Comparison of ENCODE assay signal across 22 mouse cellular contexts in genomic region chr15:81178703-81179102, GRCm38 (mm10). TPM values are rescaled to one million over a fixed set of nuclear protein-coding genes. Genes with fewer than 3 reads are reported as not detected.
DNase-seq lines count a peak whose midpoint lies in the region; ATAC-seq and TF ChIP-seq lines count a peak whose summit lies in the region.
"Had no signal": no experiment of that assay in that cellular context is flagged by ENCODE, and none has a peak within 500 bp of the region (broad histone marks: within the 10 kb centered on the region; RNA-seq: fewer than 3 reads in every experiment).

No protein-coding gene starts in this region.

- peaks cover 46% of the 10 kb centered on the region for H3K4me1 ChIP-seq in heart, embryonic 11.5 days (ENCODE audit: control insufficient read depth, insufficient read depth, low read length)
- H3K4me1 ChIP-seq in heart, embryonic 15.5 days (replicated peaks): peaks cover 54% of the 10 kb centered on the region

- H3K4me2 ChIP-seq in heart, embryonic 11.5 days: peak overlapping the region; percentile 36; the same call in 1 of the 2 replicates
- peak overlapping the region; percentile 23; the same call in 1 of the 2 replicates for H3K4me2 ChIP-seq in heart, embryonic 15.5 days
- H3K4me2 ChIP-seq: embryonic facial prominence, embryonic 15.5 days had no signal

- no peak for DNase-seq in heart, postnatal 25 days (ENCODE audit: low spot score)
- DNase-seq in heart, adult 8-10 months (ENCODE audit: low spot score): no peak
- DNase-seq in brain, adult 2 months (ENCODE audit: low read depth, low spot score): peak; percentile 17
- no peak for DNase-seq in left cerebral cortex, adult 2 months (ENCODE audit: extremely low spot score in 1 of 2, low spot score in 2 of 2)
- DNase-seq: adrenal gland, adult 2 months; adrenal gland, postnatal 25 days; cerebellum, adult 11 months; cerebellum, adult 8-10 months; cerebellum, postnatal 14 days; embryo, embryonic 11 days; gastrocnemius, postnatal 10 days; kidney, adult 8-10 months had no signal

- ATAC-seq in heart, embryonic 11.5 days (replicated peaks; ENCODE audit: insufficient number of reproducible peaks, low FRiP score, low TSS enrichment): no peak
- ATAC-seq in heart, embryonic 15.5 days (replicated peaks; ENCODE audit: insufficient number of reproducible peaks, insufficient read depth, low FRiP score, low read depth): no peak
- ATAC-seq: forebrain, embryonic 14.5 days; hindbrain, embryonic 16.5 days; inflammation-experienced regulatory T-cells, adult 6 months; intestine, postnatal 0 days had no signal

- no peaks in the 10 kb centered on the region for H3K36me3 ChIP-seq in heart, embryonic 11.5 days (ENCODE audit: control insufficient read depth, insufficient read depth, low read length)
- no peaks in the 10 kb centered on the region for H3K36me3 ChIP-seq in heart, embryonic 15.5 days
- H3K36me3 ChIP-seq: embryonic facial prominence, embryonic 15.5 days had no signal

- no peak overlapping the region for H3K9ac ChIP-seq in heart, embryonic 11.5 days (ENCODE audit: low read depth, low read length)
- H3K9ac ChIP-seq in heart, embryonic 15.5 days: no peak overlapping the region
- H3K9ac ChIP-seq: embryonic facial prominence, embryonic 15.5 days had no signal

- H3K4me3 ChIP-seq in heart, embryonic 11.5 days (ENCODE audit: low read depth, low read length): no peak overlapping the region
- H3K4me3 ChIP-seq in heart, embryonic 15.5 days: no peak overlapping the region
- no peak overlapping the region for H3K4me3 ChIP-seq in left cerebral cortex, adult 2 months
- H3K4me3 ChIP-seq: embryonic facial prominence, embryonic 15.5 days; erythroblast, embryonic 14.5 days; forebrain, embryonic 10.5 days had no signal

- no peak for TF ChIP-seq CTCF in left cerebral cortex, adult 2 months (IDR thresholded peaks at IDR 0.05)

- no peaks in the 10 kb centered on the region for H3K27me3 ChIP-seq in heart, embryonic 11.5 days (ENCODE audit: control insufficient read depth, insufficient read depth, low read length)
- H3K27me3 ChIP-seq in heart, embryonic 15.5 days: no peaks in the 10 kb centered on the region
- H3K27me3 ChIP-seq: embryonic facial prominence, embryonic 15.5 days had no signal

- intact Hi-C loops in heart, postnatal 25 days (cut with DNase I): no loop called here
- intact Hi-C loops in left cerebral cortex, adult 2 months (cut with DNase I): no loop called here

- H3K9me3 ChIP-seq in heart, embryonic 11.5 days (replicated peaks; ENCODE audit: control insufficient read depth, low read length): no peaks in the 10 kb centered on the region
- H3K9me3 ChIP-seq in heart, embryonic 15.5 days (replicated peaks): no peaks in the 10 kb centered on the region
- H3K9me3 ChIP-seq: embryonic facial prominence, embryonic 15.5 days; forebrain, embryonic 10.5 days had no signal

- WGBS in heart, embryonic 11.5 days (ENCODE audit: insufficient replicate concordance): 32% methylated on average over 11 of the region's 11 CpGs
- WGBS in heart, embryonic 15.5 days: 31% methylated on average over 11 of the region's 11 CpGs

- no peak overlapping the region for H3K27ac ChIP-seq in heart, embryonic 11.5 days (ENCODE audit: low read depth, low read length)
- no peak overlapping the region; the same call in 1 of the 2 replicates for H3K27ac ChIP-seq in heart, embryonic 15.5 days
- no peak overlapping the region for H3K27ac ChIP-seq in left cerebral cortex, adult 2 months
- H3K27ac ChIP-seq: embryonic facial prominence, embryonic 15.5 days; forebrain, embryonic 10.5 days had no signal

RNA-seq across cellular contexts. Expression of gene Mrtfa, which starts 11.9 kb away (rescaled TPM):
- 15.3 and 20.9 TPM in 2 replicates for polyA plus RNA-seq in heart, embryonic 11.5 days (2014; fragmentation: Nextera tagmentation; extraction: Ambion mirVana)
- 1 to 10 TPM; 8.2 to 9.1 TPM for total RNA-seq in heart, postnatal 25 days (2021)
- polyA plus RNA-seq in heart, embryonic 15.5 days (2015; fragmentation: Nextera tagmentation; extraction: Ambion mirVana): 11.4 and 19.0 TPM in 2 replicates
- 1 to 10 TPM; 5.4 to 7.4 (median 6.7) TPM for total RNA-seq in heart, adult 8-10 months (2022)
- total RNA-seq in left cerebral cortex, adult 2 months (2021): 10 to 100 TPM; 71.2 to 75.8 TPM

RNA-seq across cellular contexts. Expression of gene Mchr1, which starts 56.6 kb away (rescaled TPM):
- polyA plus RNA-seq in heart, embryonic 11.5 days (2014; fragmentation: Nextera tagmentation; extraction: Ambion mirVana): 0.15 TPM in 1 of 2 replicates, not detected in the other
- not detected for total RNA-seq in heart, postnatal 25 days (2021)
- 0.13 and 0.22 TPM in 2 replicates for polyA plus RNA-seq in heart, embryonic 15.5 days (2015; fragmentation: Nextera tagmentation; extraction: Ambion mirVana)
- not detected for total RNA-seq in heart, adult 8-10 months (2022)
- total RNA-seq in left cerebral cortex, adult 2 months (2021): 10 to 100 TPM; 23.6 to 27.5 TPM
- total RNA-seq: common myeloid progenitor, adult 5-6 weeks had no signal
- polyA plus RNA-seq: erythroblast, embryonic 14.5 days; forebrain, embryonic 10.5 days; inflammation-experienced regulatory T-cells, adult 6 months had no signal

Comparison
In these comparisons a context has a peak if more than half of its experiments do, and no peak if none do; other contexts are left out.
1. RNA of gene Mrtfa, which starts 11.9 kb away (total RNA-seq): 71.2 to 75.8 TPM in left cerebral cortex, adult 2 months; 8.2 to 9.1 TPM in heart, postnatal 25 days and 5.4 to 7.4 TPM in heart, adult 8-10 months; every median in the first group is over 4 times any median in the second.
2. RNA of gene Mchr1, which starts 56.6 kb away (total RNA-seq): 23.6 to 27.5 TPM in left cerebral cortex, adult 2 months; not detected in heart, postnatal 25 days and not detected in heart, adult 8-10 months; every median in the first group is over 10 times any median in the second.